Mouse (Mus musculus): ENCODE results near the gene Etv5. TPM values are rescaled to one million over a fixed set of nuclear protein-coding genes. Genes with fewer than 3 reads are reported as not detected.

The Etv5 gene
- polyA plus RNA-seq, 1 experiment from 2014 or later = 13.8 TPM

- Histone ChIP-seq H3K36me3 (ENCODE audit: control insufficient read depth, insufficient read depth, low read length) (no peaks in the 10 kb centered on the region), H3K4me2 (ENCODE audit: low read length) (no peak overlapping the region), H3K27ac (ENCODE audit: low read depth) (no peak overlapping the region), H3K9ac (ENCODE audit: low read length) (no peak overlapping the region), H3K9me3 (ENCODE audit: control insufficient read depth, low read length) (no peaks in the 10 kb centered on the region), H3K4me1 (replicated peaks; ENCODE audit: control insufficient read depth, insufficient read depth, low read length) (0 out of 2 replicates have a peak, but pooled peaks cover 3% of the 10 kb centered on the region), H3K27me3 (replicated peaks; ENCODE audit: control insufficient read depth, insufficient read depth, low read length) (no peaks in the 10 kb centered on the region), H3K4me3 (ENCODE audit: low read depth, low read length) (no peak overlapping the region)
- ATAC-seq (replicated peaks; ENCODE audit: low FRiP score, low TSS enrichment, low read depth) = no peak
- 85% methylated on average over 5 of the region's 5 CpGs for WGBS
- no peak for DNase-seq (ENCODE audit: low spot score)
These were observed 17.3 kb downstream of the Etv5 start for GRCm38 (mm10) chr16:22422256-22422655.

DNA sequence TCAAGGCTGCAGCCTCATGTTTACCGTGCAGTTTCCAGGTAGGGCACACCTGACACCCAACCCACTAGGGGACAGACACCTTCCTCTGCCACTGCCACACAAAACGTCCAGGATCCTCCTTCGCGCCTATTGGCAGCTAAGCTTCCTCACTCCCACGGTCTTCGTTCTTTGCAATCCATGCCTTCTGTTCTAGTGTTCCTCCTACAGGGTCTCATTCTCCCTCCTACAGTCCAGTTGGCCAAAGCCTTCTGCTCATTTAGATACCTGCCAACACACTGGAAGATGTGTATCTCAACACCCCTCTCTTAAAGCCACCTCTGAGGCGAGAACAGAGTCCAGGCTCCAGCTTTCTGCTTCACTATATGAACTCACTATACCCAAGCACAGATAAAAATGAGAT is 21.6 kb downstream of the Etv5 start:
- Histone ChIP-seq H3K27ac (ENCODE audit: low read depth) (no peak overlapping the region), H3K9me3 (ENCODE audit: control insufficient read depth, low read length) (no peaks in the 10 kb centered on the region), H3K4me2 (ENCODE audit: low read length) (no peak overlapping the region), H3K4me3 (ENCODE audit: low read depth, low read length) (no peak overlapping the region), H3K9ac (ENCODE audit: low read length) (no peak overlapping the region), H3K27me3 (replicated peaks; ENCODE audit: control insufficient read depth, insufficient read depth, low read length) (no peaks in the 10 kb centered on the region), H3K4me1 (replicated peaks; ENCODE audit: control insufficient read depth, insufficient read depth, low read length) (peaks cover 3% of the 10 kb centered on the region; the same call in 1 of the 2 replicates), H3K36me3 (ENCODE audit: control insufficient read depth, insufficient read depth, low read length) (no peaks in the 10 kb centered on the region)
- ATAC-seq (replicated peaks; ENCODE audit: low FRiP score, low TSS enrichment, low read depth) (no peak), DNase-seq (ENCODE audit: low spot score) (no peak)
- 87% methylated on average over 7 of the region's 7 CpGs for WGBS

DNA sequence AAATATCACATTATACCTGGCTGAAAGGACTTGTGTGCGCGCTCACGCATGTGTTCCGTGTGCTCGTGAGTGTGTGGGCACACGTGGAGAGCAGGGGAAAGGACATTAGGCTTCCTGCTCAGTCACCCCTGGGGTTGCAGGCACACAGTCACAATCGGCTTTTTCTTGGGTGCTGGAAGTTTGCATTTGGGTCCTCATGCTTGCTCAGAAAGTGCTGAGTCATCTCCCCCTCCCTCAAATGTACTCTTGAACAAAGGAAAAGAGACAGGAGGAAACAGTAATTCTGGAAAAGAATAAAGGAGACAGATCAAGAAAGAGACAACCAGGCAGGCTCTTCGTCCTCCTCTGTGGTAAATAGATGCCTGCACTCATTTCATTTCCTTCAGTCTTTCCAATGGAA is 22.5 kb downstream of the Etv5 start:
- Histone ChIP-seq H3K4me3 (ENCODE audit: low read depth, low read length) (no peak overlapping the region), H3K9ac (ENCODE audit: low read length) (no peak overlapping the region), H3K36me3 (ENCODE audit: control insufficient read depth, insufficient read depth, low read length) (no peaks in the 10 kb centered on the region), H3K9me3 (ENCODE audit: control insufficient read depth, low read length) (no peaks in the 10 kb centered on the region), H3K4me1 (replicated peaks; ENCODE audit: control insufficient read depth, insufficient read depth, low read length) (peaks cover 3% of the 10 kb centered on the region; the same call in 1 of the 2 replicates), H3K27me3 (replicated peaks; ENCODE audit: control insufficient read depth, insufficient read depth, low read length) (no peaks in the 10 kb centered on the region), H3K4me2 (ENCODE audit: low read length) (no peak overlapping the region), H3K27ac (ENCODE audit: low read depth) (no peak overlapping the region)
- ATAC-seq (replicated peaks; ENCODE audit: low FRiP score, low TSS enrichment, low read depth) (no peak), DNase-seq (ENCODE audit: low spot score) (no peak)
- 88% methylated on average over 8 of the region's 8 CpGs for WGBS

GRCm38 (mm10) chr16:22416140-22416848 is 23.2 kb downstream of the Etv5 start:
- Histone ChIP-seq H3K9ac (ENCODE audit: low read length) (no peak overlapping the region), H3K27ac (ENCODE audit: low read depth) (no peak overlapping the region), H3K9me3 (ENCODE audit: control insufficient read depth, low read length) (no peaks in the 10 kb centered on the region), H3K4me2 (ENCODE audit: low read length) (no peak overlapping the region), H3K4me1 (replicated peaks; ENCODE audit: control insufficient read depth, insufficient read depth, low read length) (peaks cover 3% of the 10 kb centered on the region; the same call in 1 of the 2 replicates), H3K4me3 (ENCODE audit: low read depth, low read length) (no peak overlapping the region), H3K27me3 (replicated peaks; ENCODE audit: control insufficient read depth, insufficient read depth, low read length) (no peaks in the 10 kb centered on the region), H3K36me3 (ENCODE audit: control insufficient read depth, insufficient read depth, low read length) (no peaks in the 10 kb centered on the region)
- WGBS = 51% methylated on average over 6 of the region's 6 CpGs
- DNase-seq (ENCODE audit: low spot score) = no peak
- ATAC-seq (replicated peaks; ENCODE audit: low FRiP score, low TSS enrichment, low read depth) = no peak

GRCm38 (mm10) chr16:22414205-22414754 is 25.2 kb downstream of the Etv5 start:
- 89% methylated on average over 9 of the region's 9 CpGs for WGBS
- ATAC-seq (replicated peaks; ENCODE audit: low FRiP score, low TSS enrichment, low read depth) (no peak), DNase-seq (ENCODE audit: low spot score) (no peak)
- Histone ChIP-seq H3K4me1 (replicated peaks; ENCODE audit: control insufficient read depth, insufficient read depth, low read length) (no peaks in the 10 kb centered on the region; the same call in 1 of the 2 replicates), H3K27ac (ENCODE audit: low read depth) (no peak overlapping the region), H3K27me3 (replicated peaks; ENCODE audit: control insufficient read depth, insufficient read depth, low read length) (no peaks in the 10 kb centered on the region), H3K9ac (ENCODE audit: low read length) (no peak overlapping the region), H3K4me2 (ENCODE audit: low read length) (no peak overlapping the region), H3K36me3 (ENCODE audit: control insufficient read depth, insufficient read depth, low read length) (no peaks in the 10 kb centered on the region), H3K4me3 (ENCODE audit: low read depth, low read length) (no peak overlapping the region), H3K9me3 (ENCODE audit: control insufficient read depth, low read length) (no peaks in the 10 kb centered on the region)

GRCm38 (mm10) chr16:22412459-22413229 is 26.9 kb downstream of the Etv5 start:
- Histone ChIP-seq H3K4me1 (replicated peaks; ENCODE audit: control insufficient read depth, insufficient read depth, low read length) (no peaks in the 10 kb centered on the region; the same call in 1 of the 2 replicates), H3K27ac (ENCODE audit: low read depth) (no peak overlapping the region), H3K27me3 (replicated peaks; ENCODE audit: control insufficient read depth, insufficient read depth, low read length) (no peaks in the 10 kb centered on the region), H3K36me3 (ENCODE audit: control insufficient read depth, insufficient read depth, low read length) (no peaks in the 10 kb centered on the region), H3K4me2 (ENCODE audit: low read length) (no peak overlapping the region), H3K9ac (ENCODE audit: low read length) (no peak overlapping the region), H3K9me3 (ENCODE audit: control insufficient read depth, low read length) (no peaks in the 10 kb centered on the region), H3K4me3 (ENCODE audit: low read depth, low read length) (no peak overlapping the region)
- DNase-seq (ENCODE audit: low spot score) = no peak
- ATAC-seq (replicated peaks; ENCODE audit: low FRiP score, low TSS enrichment, low read depth) = no peak
- 64% methylated on average over 16 of the region's 16 CpGs for WGBS

DNA sequence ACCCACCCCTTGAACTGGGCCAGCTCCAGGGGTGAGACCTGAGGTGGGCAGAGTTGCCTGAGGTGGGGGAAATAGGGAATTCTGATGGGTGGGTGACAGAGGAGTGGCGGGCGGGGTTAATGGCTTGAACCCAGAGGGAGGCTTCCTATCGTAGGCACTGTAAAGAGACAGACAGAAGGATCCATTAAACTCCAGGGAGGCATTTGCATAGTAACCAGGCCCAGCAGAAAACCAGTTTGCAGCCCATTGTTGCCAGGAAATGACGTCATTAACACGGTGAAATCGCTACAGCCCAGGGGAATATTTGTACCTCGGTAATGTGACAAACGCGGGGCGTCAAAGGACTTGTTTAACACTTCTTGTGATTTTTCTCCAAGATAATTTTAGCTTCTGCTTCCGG is 27.8 kb downstream of the Etv5 start:
- Histone ChIP-seq H3K4me2 (ENCODE audit: low read length) (no peak overlapping the region), H3K4me1 (replicated peaks; ENCODE audit: control insufficient read depth, insufficient read depth, low read length) (no peaks in the 10 kb centered on the region; the same call in 1 of the 2 replicates), H3K9ac (ENCODE audit: low read length) (no peak overlapping the region), H3K4me3 (ENCODE audit: low read depth, low read length) (no peak overlapping the region), H3K27ac (ENCODE audit: low read depth) (no peak overlapping the region), H3K9me3 (ENCODE audit: control insufficient read depth, low read length) (no peaks in the 10 kb centered on the region), H3K36me3 (ENCODE audit: control insufficient read depth, insufficient read depth, low read length) (no peaks in the 10 kb centered on the region), H3K27me3 (replicated peaks; ENCODE audit: control insufficient read depth, insufficient read depth, low read length) (no peaks in the 10 kb centered on the region)
- ATAC-seq (replicated peaks; ENCODE audit: low FRiP score, low TSS enrichment, low read depth) (no peak), DNase-seq (ENCODE audit: low spot score) (no peak)
- WGBS = 45% methylated on average over 11 of the region's 11 CpGs

- Histone ChIP-seq H3K4me2 (ENCODE audit: low read length) (no peak overlapping the region), H3K4me1 (replicated peaks; ENCODE audit: control insufficient read depth, insufficient read depth, low read length) (peaks cover 12% of the 10 kb centered on the region; the same call in 1 of the 2 replicates), H3K4me3 (ENCODE audit: low read depth, low read length) (no peak overlapping the region), H3K36me3 (ENCODE audit: control insufficient read depth, insufficient read depth, low read length) (no peaks in the 10 kb centered on the region), H3K27me3 (replicated peaks; ENCODE audit: control insufficient read depth, insufficient read depth, low read length) (no peaks in the 10 kb centered on the region), H3K27ac (ENCODE audit: low read depth) (no peak overlapping the region), H3K9me3 (ENCODE audit: control insufficient read depth, low read length) (no peaks in the 10 kb centered on the region), H3K9ac (ENCODE audit: low read length) (no peak overlapping the region)
- ATAC-seq (replicated peaks; ENCODE audit: low FRiP score, low TSS enrichment, low read depth) (no peak), DNase-seq (ENCODE audit: low spot score) (no peak)
- 63% methylated on average over 5 of the region's 5 CpGs for WGBS
These were observed 29.5 kb downstream of the Etv5 start for GRCm38 (mm10) chr16:22410000-22410399.
